8 mouse cellular contexts compared by ENCODE assay signal in genomic region chr8:30840064-30840463, GRCm38 (mm10).
A peak's percentile ranks its signal among the peaks of the same experiment; 100 is the strongest.
DNase-seq lines count a peak whose midpoint lies in the region; ATAC-seq lines count a peak whose summit lies in the region.

No protein-coding gene starts in this region.

- H3K4me1 ChIP-seq in intestine, embryonic 15.5 days (replicated peaks): no peaks in the 10 kb centered on the region
- H3K4me1 ChIP-seq in midbrain, embryonic 14.5 days (ENCODE audit: control insufficient read depth, insufficient read depth, low read length): no peaks in the 10 kb centered on the region

- no peaks in the 10 kb centered on the region for H3K36me3 ChIP-seq in intestine, embryonic 15.5 days
- H3K36me3 ChIP-seq in midbrain, embryonic 14.5 days (ENCODE audit: control insufficient read depth, insufficient read depth, low read length): no peaks in the 10 kb centered on the region

- intact Hi-C loops in left cerebral cortex, postnatal 25 days (cut with DNase I): loop anchor here (1.0 kb wide), 2 partner anchors 83 to 193 kb away; no protein-coding TSS in a partner anchor

- DNase-seq in left cerebral cortex, adult 18-20 months (ENCODE audit: low spot score in 2 of 2): peak; percentile 72 to 85
- no peak for DNase-seq in left cerebral cortex, adult 11 months (ENCODE audit: low spot score)
- peak; percentile 75 to 90 for DNase-seq in cerebellum, postnatal 14 days
- DNase-seq in frontal cortex, postnatal 25 days (ENCODE audit: low spot score in 2 of 2): peak; percentile 66 to 75
- DNase-seq in left cerebral cortex, postnatal 25 days (ENCODE audit: low spot score in 2 of 2): peak; percentile 55 to 71
- peak; percentile 70 for DNase-seq in midbrain, embryonic 14.5 days
- peak; percentile 93 for DNase-seq in testis, postnatal 10 days (ENCODE audit: low spot score)

- 0 out of 2 replicates have a peak, but pooled peaks have one; percentile 34 for ATAC-seq in intestine, embryonic 15.5 days
- ATAC-seq in midbrain, embryonic 14.5 days (ENCODE audit: low FRiP score, low TSS enrichment): peak; percentile 64

- H3K4me3 ChIP-seq in intestine, embryonic 15.5 days (replicated peaks): no peak overlapping the region
- H3K4me3 ChIP-seq in midbrain, embryonic 14.5 days (replicated peaks; ENCODE audit: low read depth, low read length): no peak overlapping the region

- H3K27me3 ChIP-seq in intestine, embryonic 15.5 days (replicated peaks): no peaks in the 10 kb centered on the region
- no peaks in the 10 kb centered on the region for H3K27me3 ChIP-seq in midbrain, embryonic 14.5 days (ENCODE audit: control insufficient read depth, insufficient read depth, low read length)

- H3K9ac ChIP-seq in intestine, embryonic 15.5 days: no peak overlapping the region
- no peak overlapping the region for H3K9ac ChIP-seq in midbrain, embryonic 14.5 days (replicated peaks; ENCODE audit: low read length)

- H3K9me3 ChIP-seq in intestine, embryonic 15.5 days: no peaks in the 10 kb centered on the region
- no peaks in the 10 kb centered on the region for H3K9me3 ChIP-seq in midbrain, embryonic 14.5 days (ENCODE audit: control insufficient read depth, low read length)

- WGBS in intestine, embryonic 15.5 days: 34% methylated on average over 8 of the region's 8 CpGs
- WGBS in midbrain, embryonic 14.5 days: 36% methylated on average over 8 of the region's 8 CpGs

- H3K4me2 ChIP-seq in intestine, embryonic 15.5 days (replicated peaks): no peak overlapping the region
- H3K4me2 ChIP-seq in midbrain, embryonic 14.5 days (ENCODE audit: low read length): no peak overlapping the region

- no peak overlapping the region for H3K27ac ChIP-seq in intestine, embryonic 15.5 days
- H3K27ac ChIP-seq in midbrain, embryonic 14.5 days (replicated peaks; ENCODE audit: low read depth, low read length): no peak overlapping the region
